Mouse (Mus musculus) lung, postnatal 0 days (tissue): ENCODE data around the gene Ppp1ca.

Source experiments
- CTCF ChIP-seq: IDR thresholded peaks from 2 replicates; pipeline ENCODE4 v1.5.1; 2016; ENCODE audit warnings: antibody characterized with exemption, mild to moderate bottlenecking
- EP300 ChIP-seq: IDR thresholded peaks from 2 replicates; pipeline ENCODE4 v1.6.1; 2016; ENCODE audit warnings: antibody characterized with exemption, mild to moderate bottlenecking, control low read depth

GRCm38 (mm10) chr19:4217140-4217539, 25.3 kb downstream of the Ppp1ca start:
- TF ChIP-seq CTCF (no peak), EP300 (0 out of 2 replicates have a peak, but pooled peaks have one; percentile 20)
